Mouse (Mus musculus) ES-Bruce4 (cell line): Measurements from ENCODE around the gene Cdh22. TPM values are rescaled to one million over a fixed set of nuclear protein-coding genes. Genes with fewer than 3 reads are reported as not detected.

ENCODE experiments used
- H3K27ac ChIP-seq: 2 replicates; pipeline ENCODE4 v1.5.1; 2012; ENCODE audit warnings: low read length, inconsistent platforms; ENCODE audit not compliant: insufficient read depth
- H3K27me3 ChIP-seq: 2 replicates; pipeline ENCODE4 v1.6.1; 2012; ENCODE audit warnings: mild to moderate bottlenecking, low read length, inconsistent platforms; ENCODE audit not compliant: control insufficient read depth, poor library complexity, insufficient read depth, severe bottlenecking
- H3K36me3 ChIP-seq: 2 replicates; pipeline ENCODE4 v1.6.1; 2012; ENCODE audit warnings: inconsistent platforms, mild to moderate bottlenecking, low read length, moderate library complexity; ENCODE audit not compliant: control insufficient read depth, poor library complexity, insufficient read depth, severe bottlenecking
- H3K4me1 ChIP-seq: one replicate; pipeline ENCODE4 v1.8.1; 2011; ENCODE audit warnings: low read length; ENCODE audit not compliant: control insufficient read depth, insufficient read depth
- H3K4me3 ChIP-seq: 2 replicates; pipeline ENCODE4 v1.5.1; 2011; ENCODE audit warnings: low read depth, mild to moderate bottlenecking, low read length
- H3K9ac ChIP-seq: 2 replicates; pipeline ENCODE4 v1.6.1; 2012; ENCODE audit warnings: low read depth, mild to moderate bottlenecking, inconsistent platforms; ENCODE audit not compliant: poor library complexity, severe bottlenecking
- H3K9me3 ChIP-seq: replicated peaks from 2 replicates; pipeline ENCODE4 v1.6.1; 2012; ENCODE audit warnings: mild to moderate bottlenecking, low read length, inconsistent platforms; ENCODE audit not compliant: control insufficient read depth, poor library complexity, insufficient read depth, severe bottlenecking
- CTCF ChIP-seq: IDR thresholded peaks from one replicate; pipeline ENCODE4 v1.8.1; 2011; ENCODE audit warnings: low read depth, low read length
- EP300 ChIP-seq: IDR thresholded peaks from 2 replicates; pipeline ENCODE4 v1.6.1; 2011; ENCODE audit warnings: low read depth, low read length; ENCODE audit not compliant: insufficient read depth
- POLR2A ChIP-seq: IDR thresholded peaks from one replicate; pipeline ENCODE4 v1.8.1; 2011; ENCODE audit warnings: low read length; ENCODE audit not compliant: insufficient read depth
- polyA plus RNA-seq: library from polyadenylated mRNA; stranded (reverse); fragments of >200 nt; gene quantifications from 2 replicates; pipeline ENCODE4 v1.2.4, GENCODE M21; 2011; ENCODE audit warnings: low read depth; ENCODE audit not compliant: missing spikeins, insufficient read depth, insufficient read length

Gene Cdh22
- polyA plus RNA-seq, 1 experiment: not detected

DNA sequence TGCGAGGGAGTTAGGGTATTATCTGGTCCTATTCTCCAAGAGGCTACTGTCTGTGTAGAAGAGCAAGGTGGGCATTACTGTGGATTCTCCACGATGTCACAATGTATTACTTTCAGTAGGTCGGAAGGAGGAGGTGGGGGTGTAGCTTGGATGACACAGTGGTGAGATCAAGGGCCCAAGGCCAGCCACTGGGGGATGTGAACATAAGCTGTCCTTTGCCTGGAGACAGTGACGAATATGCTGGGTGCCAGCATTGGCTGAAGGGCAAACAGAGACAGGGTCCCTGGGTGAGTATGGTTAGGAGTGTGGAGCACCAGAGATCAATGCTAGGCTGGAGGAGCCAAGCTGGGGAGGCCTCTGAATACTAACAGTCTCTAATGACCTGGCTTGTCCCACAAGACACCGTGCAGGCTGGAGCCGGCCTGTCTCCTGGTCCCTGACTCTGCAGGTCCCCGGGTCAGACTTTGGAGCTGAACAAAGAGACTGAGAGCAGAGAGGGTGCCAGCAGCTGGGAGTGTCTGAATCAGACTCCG, 143.2 kb downstream of the Cdh22 start:
- TF ChIP-seq EP300: no peak
- TF ChIP-seq POLR2A: no peak
- TF ChIP-seq CTCF: no peak
- no peaks in the 10 kb centered on the region for H3K9me3 ChIP-seq
- H3K4me3 ChIP-seq: no peak overlapping the region
- no peaks in the 10 kb centered on the region for H3K27me3 ChIP-seq
- H3K27ac ChIP-seq: no peak overlapping the region
- no peak overlapping the region for H3K9ac ChIP-seq
- H3K36me3 ChIP-seq: no peaks in the 10 kb centered on the region
- no peaks in the 10 kb centered on the region for H3K4me1 ChIP-seq

DNA sequence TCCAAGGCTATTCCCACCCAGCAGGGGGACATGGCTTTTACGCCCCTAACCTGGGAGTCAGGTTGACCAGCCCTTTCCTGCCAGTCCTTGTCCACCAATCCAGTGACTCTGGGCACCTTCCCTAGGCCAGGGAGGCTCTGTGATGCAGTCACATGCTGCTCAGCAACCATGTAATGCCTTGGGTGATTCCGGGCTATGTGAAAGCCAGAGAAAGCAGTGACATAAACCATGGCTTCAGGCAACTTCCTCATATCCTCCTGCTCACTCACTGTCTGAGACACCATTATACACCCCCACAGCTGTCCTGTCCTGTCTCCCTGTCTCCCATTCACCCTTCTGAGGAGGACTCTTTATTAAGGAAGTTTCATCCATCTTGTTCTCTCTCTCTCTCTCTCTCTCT, 144.0 kb downstream of the Cdh22 start, which contains the start of gene 1700025C18Rik:
Gene 1700025C18Rik (minus strand): TSS at position 101 of the 400 bp plus-strand sequence.
- Histone ChIP-seq H3K27me3 (no peaks in the 10 kb centered on the region), H3K4me3 (no peak within 1 kb of the TSS), H3K9ac (no peak within 1 kb of the TSS), H3K36me3 (no peaks in the 10 kb centered on the region), H3K27ac (no peak within 1 kb of the TSS), H3K9me3 (no peaks in the 10 kb centered on the region), H3K4me1 (no peaks in the 10 kb centered on the region)
- TF ChIP-seq EP300 (no peak), POLR2A (no peak), CTCF (no peak)

DNA sequence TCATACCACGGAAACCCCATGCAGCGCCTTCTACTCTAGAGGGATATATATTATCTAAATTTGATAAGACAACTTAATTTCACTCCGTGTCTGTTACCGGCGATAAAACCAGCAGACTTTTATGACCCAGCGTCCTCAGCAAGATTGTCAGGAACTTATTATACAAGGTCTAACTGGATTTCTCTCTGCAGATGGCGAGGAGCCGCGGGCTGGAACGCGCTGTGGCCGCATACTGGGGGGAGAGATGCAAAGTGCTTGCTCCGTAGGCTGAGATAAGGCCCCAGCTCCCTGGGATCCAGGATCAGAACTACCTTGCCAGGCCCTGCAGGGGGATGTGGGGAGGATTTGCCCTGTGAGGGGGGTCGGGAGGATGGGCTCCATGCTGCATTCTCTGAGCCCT, 145.2 kb downstream of the Cdh22 start:
- Histone ChIP-seq H3K36me3 (no peaks in the 10 kb centered on the region), H3K27me3 (no peaks in the 10 kb centered on the region), H3K27ac (no peak overlapping the region), H3K9ac (no peak overlapping the region), H3K4me3 (no peak overlapping the region), H3K4me1 (no peaks in the 10 kb centered on the region), H3K9me3 (no peaks in the 10 kb centered on the region)
- no peak for TF ChIP-seq POLR2A
- TF ChIP-seq EP300: no peak
- no peak for TF ChIP-seq CTCF

GRCm38 (mm10) chr2:165086634-165087033, 148.0 kb downstream of the Cdh22 start:
- Histone ChIP-seq H3K4me1 (no peaks in the 10 kb centered on the region), H3K9me3 (no peaks in the 10 kb centered on the region), H3K4me3 (no peak overlapping the region), H3K9ac (no peak overlapping the region), H3K36me3 (no peaks in the 10 kb centered on the region), H3K27me3 (no peaks in the 10 kb centered on the region), H3K27ac (no peak overlapping the region)
- TF ChIP-seq EP300: no peak

DNA sequence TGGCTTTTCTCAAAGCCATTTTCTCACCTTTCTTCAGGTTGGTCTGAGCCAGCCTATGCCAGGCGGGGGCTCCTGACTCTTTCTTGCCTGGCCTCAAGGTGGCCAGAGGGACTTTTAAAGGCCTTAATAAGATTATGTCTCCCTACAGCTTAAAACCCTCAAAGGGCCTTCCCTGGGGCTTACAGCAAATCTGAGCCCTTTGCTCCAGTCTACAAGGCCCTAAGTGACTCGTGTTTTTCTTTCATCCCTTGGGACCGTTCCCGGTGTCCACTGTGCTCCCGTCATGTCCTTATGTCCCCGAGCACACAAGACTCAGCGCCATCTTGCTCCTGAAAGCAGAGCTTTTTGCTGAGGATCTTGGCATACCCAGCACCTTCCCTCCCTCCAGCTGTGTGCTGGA, 153.4 kb downstream of the Cdh22 start:
- no peak for TF ChIP-seq EP300
- no peak for TF ChIP-seq CTCF
- no peak for TF ChIP-seq POLR2A
- Histone ChIP-seq H3K27ac (no peak overlapping the region), H3K4me3 (no peak overlapping the region), H3K9me3 (no peaks in the 10 kb centered on the region), H3K36me3 (no peaks in the 10 kb centered on the region), H3K27me3 (no peaks in the 10 kb centered on the region), H3K4me1 (no peaks in the 10 kb centered on the region), H3K9ac (no peak overlapping the region)

GRCm38 (mm10) chr2:165080657-165081056, 154.0 kb downstream of the Cdh22 start:
- Histone ChIP-seq H3K4me3 (no peak overlapping the region), H3K9me3 (no peaks in the 10 kb centered on the region), H3K36me3 (no peaks in the 10 kb centered on the region), H3K9ac (no peak overlapping the region), H3K27ac (no peak overlapping the region), H3K27me3 (no peaks in the 10 kb centered on the region), H3K4me1 (no peaks in the 10 kb centered on the region)
- TF ChIP-seq CTCF (no peak), EP300 (no peak), POLR2A (no peak)
